Mouse (Mus musculus) small intestine, adult 2 months (tissue): ENCODE measurements around the gene Hic1. TPM values are rescaled to one million over a fixed set of nuclear protein-coding genes. Genes with fewer than 3 reads are reported as not detected.

Experiments
- H3K27ac ChIP-seq: fragments of 200-500 bp; 2 replicates; pipeline ENCODE4 v1.5.1; 2012; ENCODE audit warnings: low read depth, low read length, control low read depth, inconsistent platforms; ENCODE audit not compliant: insufficient read depth
- H3K27me3 ChIP-seq: fragments of 200-500 bp; 2 replicates; pipeline ENCODE4 v1.6.1; 2012; ENCODE audit warnings: mild to moderate bottlenecking, moderate library complexity, low read length, inconsistent platforms; ENCODE audit not compliant: control insufficient read depth, insufficient read depth
- H3K36me3 ChIP-seq: fragments of 200-500 bp; 2 replicates; pipeline ENCODE4 v1.6.1; 2012; ENCODE audit warnings: mild to moderate bottlenecking, low read length, control low read depth, inconsistent platforms; ENCODE audit not compliant: control insufficient read depth, insufficient read depth
- H3K4me1 ChIP-seq: fragments of 200-500 bp; 2 replicates; pipeline ENCODE4 v1.6.1; 2012; ENCODE audit warnings: low read length, inconsistent platforms, mixed read lengths; ENCODE audit not compliant: control insufficient read depth, insufficient read depth, insufficient read length
- H3K4me3 ChIP-seq: fragments of 200-500 bp; 2 replicates; pipeline ENCODE4 v1.5.1; 2012; ENCODE audit warnings: low read depth, mild to moderate bottlenecking, control low read depth, inconsistent platforms, low read length, moderate library complexity
- CTCF ChIP-seq: fragments of 200-500 bp; IDR thresholded peaks from 2 replicates; pipeline ENCODE4 v1.5.1; 2012; ENCODE audit warnings: low read depth, mild to moderate bottlenecking, control low read depth, inconsistent platforms, low read length, moderate library complexity, mixed read lengths; ENCODE audit not compliant: insufficient replicate concordance, insufficient read length; ENCODE audit errors: extremely low read depth
- POLR2A ChIP-seq: fragments of 200-500 bp; IDR thresholded peaks from 2 replicates; pipeline ENCODE4 v1.6.1; 2012; ENCODE audit warnings: low read depth, mild to moderate bottlenecking, control low read depth, inconsistent platforms, low read length, moderate library complexity
- WGBS: fragments of 180-500 bp; shearing (Covaris S2); methylation state at CpG from one replicate; pipeline ENCODE4 v1.1.7; 2018; 5-methylcytosine and 5-hydroxymethylcytosine counted together
- polyA plus RNA-seq: library from polyadenylated mRNA; depleted of rRNA; stranded (reverse); fragments of >200 nt; gene quantifications from 2 replicates; pipeline ENCODE4 v1.2.3, GENCODE M21; 2012; rRNA removed

Gene Hic1
- polyA plus RNA-seq = 22.9 and 29.6 TPM in 2 replicates

DNA sequence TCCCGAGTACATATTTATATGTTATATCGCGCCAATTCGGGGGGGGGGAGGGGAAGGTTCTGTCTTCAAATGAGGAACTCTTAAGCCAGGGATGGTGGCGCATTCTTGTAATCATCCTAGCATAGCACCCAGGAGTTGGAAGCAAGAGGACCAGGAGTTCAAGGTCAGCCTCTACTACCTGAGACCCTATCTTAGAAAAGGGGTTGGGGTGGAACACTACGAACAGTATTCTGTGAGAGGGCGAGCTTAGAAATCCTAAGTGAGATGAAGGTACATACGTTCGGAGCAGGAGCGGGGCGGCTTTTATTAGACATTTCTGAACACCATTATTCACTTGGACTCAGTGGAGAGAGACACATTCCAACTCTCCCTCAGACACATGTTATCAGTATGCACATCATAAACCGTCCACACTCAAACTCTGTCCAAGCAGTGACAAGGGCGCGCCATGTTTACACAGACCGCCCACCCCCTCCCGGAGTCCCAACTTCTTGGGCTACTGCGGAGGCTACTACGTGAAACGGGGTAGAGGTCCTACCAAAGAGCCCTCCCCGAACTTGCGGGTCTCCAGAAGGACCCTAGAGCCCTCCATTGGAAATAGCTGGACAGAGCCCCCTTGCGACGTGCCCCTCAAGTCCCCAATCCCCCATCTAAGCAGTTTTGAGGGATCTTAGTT lies at the start of gene Hic1:
Hic1 (minus strand) TSS at position 115 of the 676 bp plus-strand sequence.
- peaks cover 44% of the 10 kb centered on the region for H3K4me1 ChIP-seq
- 5% methylated on average over 23 of the region's 23 CpGs for WGBS

DNA sequence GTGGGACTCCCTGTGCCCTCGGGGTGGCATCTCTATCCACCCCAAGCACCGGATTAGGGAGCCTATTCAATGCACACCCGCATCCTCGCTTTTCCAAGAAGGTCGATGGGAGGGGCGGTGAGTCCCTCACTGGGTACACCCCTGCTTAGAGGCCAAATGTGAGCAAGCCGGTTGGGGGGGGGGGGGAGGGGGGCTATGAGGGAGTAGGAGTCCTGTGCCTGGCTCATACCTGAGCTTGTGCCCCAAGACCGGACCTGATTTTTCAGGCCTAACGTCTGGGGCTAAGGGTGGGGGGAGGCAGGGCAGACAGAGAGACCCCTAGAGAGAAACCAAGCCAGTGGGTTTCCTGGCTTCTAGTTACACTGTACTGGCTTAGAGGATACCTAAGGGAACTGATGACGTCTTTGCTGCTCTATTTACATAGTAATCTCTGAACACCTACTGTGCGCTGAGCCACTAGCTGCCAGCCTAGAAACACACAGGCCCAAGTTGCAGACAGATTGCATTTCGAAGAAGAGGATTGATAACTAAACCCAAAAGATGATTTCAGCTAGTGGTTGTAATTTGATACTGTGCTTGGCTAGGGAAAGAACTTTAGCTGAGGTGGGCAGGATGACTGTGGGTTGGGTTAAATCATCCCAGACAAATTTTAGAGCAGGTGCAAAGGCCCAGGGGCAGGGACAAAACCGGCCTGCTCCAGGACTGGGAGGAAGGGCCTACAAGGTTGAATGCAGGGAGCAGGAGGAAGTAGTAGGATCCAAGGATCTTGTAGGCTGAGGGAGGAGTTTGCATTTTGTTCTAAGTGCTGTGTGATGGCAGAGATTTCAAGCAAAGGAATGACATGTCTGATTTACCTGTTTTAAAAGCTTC lies 45.0 kb upstream of the Hic1 start:
- Histone ChIP-seq H3K4me1 (peaks cover 41% of the 10 kb centered on the region), H3K36me3 (no peaks in the 10 kb centered on the region), H3K27me3 (no peaks in the 10 kb centered on the region), H3K4me3 (peak overlapping the region; percentile 49), H3K27ac (peak overlapping the region; percentile 82)
- TF ChIP-seq CTCF = no peak
- TF ChIP-seq POLR2A = 0 out of 2 replicates have a peak, but pooled peaks have one; percentile 22
- WGBS = 17% methylated on average over 13 of the region's 13 CpGs

More for the DNA sequence above, at the start of gene Hic1:
- Histone ChIP-seq H3K27me3 (peaks cover 57% of the 10 kb centered on the region), H3K27ac (peak within 1 kb of the TSS; percentile 75), H3K36me3 (peaks cover 10% of the 10 kb centered on the region; the same call in 1 of the 2 replicates), H3K4me3 (peak within 1 kb of the TSS; percentile 77)
- no peak for TF ChIP-seq POLR2A
- no peak for TF ChIP-seq CTCF

DNA sequence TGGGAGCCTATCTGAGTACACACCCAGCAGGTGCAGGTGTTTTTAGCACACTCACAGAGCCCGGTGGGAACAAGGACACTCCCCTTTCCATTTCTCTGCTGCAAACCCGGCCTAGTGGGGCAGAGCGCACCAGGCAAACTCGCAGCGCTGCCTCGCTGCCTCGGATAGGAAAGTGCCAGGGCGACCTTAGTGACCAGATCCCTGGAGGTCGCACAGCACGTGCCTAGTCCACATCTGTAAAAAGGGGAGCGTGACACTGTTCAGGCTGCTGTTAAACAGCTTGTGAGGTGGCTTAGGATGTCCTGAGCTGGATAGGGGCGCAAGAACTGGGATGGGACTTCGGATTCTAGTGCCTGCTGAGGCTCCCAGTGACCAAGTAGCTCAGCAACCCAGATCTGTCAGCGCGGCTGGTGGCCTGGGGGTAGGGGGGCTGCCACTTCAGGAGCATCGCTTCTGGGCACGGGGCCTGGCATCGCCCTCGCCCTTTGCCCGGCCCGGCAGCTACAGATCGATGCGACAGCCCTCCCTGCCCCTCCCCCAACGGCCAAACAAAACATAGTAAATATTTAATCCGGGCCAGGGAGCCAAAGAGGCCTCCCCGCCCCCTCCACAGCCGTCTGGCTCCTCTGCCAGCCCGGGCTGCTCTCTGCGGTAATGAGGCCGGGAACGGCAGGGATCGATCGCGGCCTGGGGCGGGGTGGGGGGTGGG lies 44.2 kb upstream of the Hic1 start:
- H3K36me3 ChIP-seq = no peaks in the 10 kb centered on the region
- 19% methylated on average over 34 of the region's 35 CpGs for WGBS
- H3K27me3 ChIP-seq = no peaks in the 10 kb centered on the region
- TF ChIP-seq POLR2A = peak; percentile 16; the same call in 1 of the 2 replicates
- TF ChIP-seq CTCF = no peak
- H3K4me3 ChIP-seq = peak overlapping the region; percentile 53
- H3K27ac ChIP-seq = peak overlapping the region; percentile 99
- H3K4me1 ChIP-seq = peaks cover 40% of the 10 kb centered on the region

DNA sequence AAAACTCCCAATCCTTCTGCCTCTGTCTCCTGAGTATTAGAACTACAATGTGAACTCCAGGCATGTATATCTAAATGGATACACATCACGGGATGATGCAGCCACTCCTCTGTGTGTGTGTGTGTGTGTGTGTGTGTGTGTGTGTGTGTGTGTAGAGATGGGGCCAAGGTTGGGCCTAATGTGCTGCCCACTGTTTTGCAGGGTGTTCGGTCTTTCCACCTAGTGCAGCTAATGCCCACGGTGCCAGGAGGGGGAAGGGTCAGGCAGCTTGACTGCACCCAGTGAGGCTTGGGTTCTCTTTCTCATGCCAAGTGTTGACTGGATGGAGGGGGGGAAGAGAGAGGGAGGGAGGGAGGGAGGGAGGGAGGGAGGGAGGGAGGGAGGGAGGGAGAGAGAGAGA lies 43.6 kb upstream of the Hic1 start:
- Histone ChIP-seq H3K4me1 (peaks cover 40% of the 10 kb centered on the region), H3K4me3 (no peak overlapping the region), H3K36me3 (no peaks in the 10 kb centered on the region), H3K27me3 (no peaks in the 10 kb centered on the region), H3K27ac (peak overlapping the region; percentile 84)
- WGBS = 11% methylated on average over 3 of the region's 3 CpGs
- TF ChIP-seq POLR2A (no peak), CTCF (no peak)

DNA sequence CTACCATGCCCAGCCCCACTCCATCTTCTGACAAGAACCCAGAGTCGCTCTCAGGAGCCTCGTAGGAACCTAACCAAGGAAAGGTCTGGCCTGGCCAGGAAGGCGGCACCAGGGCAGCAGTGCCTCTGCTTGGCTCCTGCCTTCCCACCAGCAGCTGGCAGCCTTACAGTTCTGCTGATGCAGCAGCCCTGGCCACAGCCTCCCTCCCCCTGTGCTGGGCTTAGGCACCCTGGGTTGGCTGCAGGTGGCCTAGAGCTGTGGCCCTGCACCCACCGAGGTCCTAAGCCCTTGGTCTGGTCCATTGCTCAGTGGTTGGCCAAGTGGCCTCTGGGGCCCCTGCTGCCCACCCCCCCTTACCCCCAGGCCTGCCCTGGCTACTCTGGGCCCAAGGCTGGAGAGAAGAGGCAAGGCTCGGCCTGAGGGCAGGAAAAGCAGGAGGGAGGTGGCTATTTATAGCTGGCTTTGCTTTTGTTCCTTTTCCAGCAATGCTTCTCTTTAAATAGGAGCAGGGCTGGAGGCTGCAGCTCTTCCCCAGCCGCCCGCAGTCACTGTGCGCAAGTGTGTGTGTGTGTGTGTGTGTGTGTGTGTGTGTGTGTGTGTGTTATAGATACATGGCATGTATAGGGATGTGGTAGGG lies 42.8 kb upstream of the Hic1 start:
- Histone ChIP-seq H3K27ac (peak overlapping the region; percentile 84), H3K4me3 (no peak overlapping the region), H3K36me3 (no peaks in the 10 kb centered on the region), H3K27me3 (no peaks in the 10 kb centered on the region), H3K4me1 (peaks cover 40% of the 10 kb centered on the region)
- TF ChIP-seq CTCF = no peak
- TF ChIP-seq POLR2A = no peak
- WGBS = 43% methylated on average over 8 of the region's 8 CpGs

DNA sequence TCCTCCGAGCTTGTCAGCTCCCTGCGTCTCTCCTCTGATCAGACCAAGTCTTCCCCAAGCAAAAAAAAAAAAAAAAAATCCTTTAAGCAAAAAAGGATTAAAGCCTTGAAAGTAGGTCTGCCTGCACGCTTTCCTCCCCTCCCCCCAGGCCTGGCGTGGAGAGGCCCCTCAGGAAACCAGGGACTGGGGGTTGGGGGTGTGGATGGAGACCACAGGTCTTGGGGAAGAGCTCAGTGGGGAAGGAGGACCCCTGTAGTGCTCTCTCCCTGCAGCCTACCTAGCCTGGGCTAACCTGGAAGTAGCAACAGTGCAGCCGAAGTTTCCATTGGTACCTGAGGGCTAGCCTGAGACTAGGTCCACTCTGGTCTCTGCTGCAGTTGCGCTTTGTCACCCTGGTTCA lies 41.4 kb upstream of the Hic1 start:
- Histone ChIP-seq H3K4me3 (no peak overlapping the region), H3K4me1 (peaks cover 39% of the 10 kb centered on the region), H3K27ac (no peak overlapping the region), H3K36me3 (no peaks in the 10 kb centered on the region), H3K27me3 (no peaks in the 10 kb centered on the region)
- TF ChIP-seq POLR2A = no peak
- TF ChIP-seq CTCF = no peak
- 81% methylated on average over 6 of the region's 6 CpGs for WGBS
